Mouse (Mus musculus) naive thymus-derived CD4-positive, alpha-beta T cell, adult 2 months (primary cell): ENCODE measurements around the gene Matn1.
A peak's percentile ranks its signal among the peaks of the same experiment; 100 is the strongest.

Experiments
- DNase-seq: peaks from one replicate; pipeline ENCODE4 v3.0.0-alpha.2; 2011; ENCODE audit warnings: low read depth

Gene Matn1

GRCm38 (mm10) chr4:130917564-130917963, 26.6 kb upstream of the Matn1 start:
- DNase-seq = no peak

GRCm38 (mm10) chr4:130918805-130919749, 25.1 kb upstream of the Matn1 start:
- no peak for DNase-seq

- DNase-seq = peak; percentile 30
Measured at GRCm38 (mm10) chr4:130919750-130920356, 24.3 kb upstream of the Matn1 start.

DNA sequence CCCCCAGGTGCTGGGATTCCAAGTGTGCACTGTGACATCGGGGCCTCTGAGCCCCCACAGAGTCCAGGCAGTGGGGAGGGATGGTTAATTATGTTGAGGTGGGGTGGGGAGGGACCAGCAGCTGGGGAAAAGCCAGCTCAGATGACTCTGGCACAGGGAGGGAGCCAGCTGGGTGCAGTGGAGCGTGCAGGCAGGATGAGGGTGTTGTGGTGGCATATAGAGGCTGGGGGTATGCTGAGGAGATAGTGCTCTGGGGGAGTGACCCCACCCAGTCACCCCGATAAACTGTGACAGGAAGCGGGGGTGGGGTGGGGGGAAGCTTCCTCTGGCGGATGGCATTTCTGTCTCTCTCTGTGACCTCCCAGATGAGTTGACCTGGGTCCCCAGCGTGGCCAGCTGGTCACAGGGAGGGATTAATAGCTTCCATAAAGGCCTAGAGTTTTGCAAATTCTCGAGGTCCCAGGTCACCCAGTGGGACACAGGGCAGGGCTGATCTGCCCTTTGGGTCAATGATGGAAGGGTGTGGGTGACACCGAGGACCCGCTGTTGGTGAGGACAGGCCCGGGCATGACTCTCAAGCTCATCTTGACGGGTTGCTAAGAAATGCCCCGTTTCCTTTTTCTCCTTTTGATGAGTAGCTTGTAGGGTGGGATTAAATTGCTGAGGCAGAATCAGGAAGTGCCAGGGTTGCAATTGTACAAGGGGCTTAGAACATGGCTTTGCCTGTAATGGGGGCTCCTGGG, 23.1 kb upstream of the Matn1 start:
- peak; percentile 70 for DNase-seq

GRCm38 (mm10) chr4:130921986-130922385, 22.2 kb upstream of the Matn1 start:
- DNase-seq = peak; percentile 72

DNA sequence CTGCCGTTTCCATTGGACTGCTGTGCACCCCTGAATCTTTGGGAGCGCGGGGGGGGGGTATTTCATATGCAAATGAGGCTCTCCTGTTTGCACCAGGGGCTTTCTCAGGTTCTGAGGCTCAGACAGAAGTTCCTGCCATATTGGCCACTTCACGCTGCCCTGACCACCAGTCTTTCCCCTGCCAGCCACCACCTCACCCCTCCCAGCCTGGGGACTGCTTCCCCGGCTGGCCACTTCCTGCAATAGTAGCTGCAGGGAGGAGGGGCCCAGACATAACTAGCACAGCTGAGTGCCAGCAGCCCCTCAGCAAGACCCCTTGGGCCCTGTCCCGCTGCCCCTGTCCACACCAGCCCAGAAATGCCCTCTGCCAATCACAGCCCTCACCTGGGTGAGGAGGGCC, 17.9 kb upstream of the Matn1 start:
- DNase-seq = no peak

GRCm38 (mm10) chr4:130927821-130928220, 16.4 kb upstream of the Matn1 start:
- DNase-seq = no peak

DNA sequence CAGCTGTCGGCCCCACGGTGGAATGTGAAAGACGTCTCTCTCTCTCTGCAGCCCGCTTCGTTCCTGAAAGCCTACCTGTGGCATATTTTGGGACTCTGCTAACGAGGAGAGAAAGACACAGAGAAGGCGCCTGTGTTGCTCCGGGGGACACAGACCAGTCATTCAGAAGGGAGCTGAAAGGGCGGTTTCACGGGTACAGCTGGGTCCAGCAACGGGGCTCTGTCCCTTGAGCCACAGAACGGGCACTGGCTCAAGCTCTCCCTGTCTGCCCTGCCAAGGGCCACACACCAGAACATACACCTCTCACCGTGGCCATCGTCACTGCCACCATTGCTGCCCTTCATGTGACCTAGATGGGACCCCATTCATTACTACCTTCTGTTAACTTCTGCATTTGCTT, 1.5 kb upstream of the Matn1 start:
- DNase-seq = no peak

DNA sequence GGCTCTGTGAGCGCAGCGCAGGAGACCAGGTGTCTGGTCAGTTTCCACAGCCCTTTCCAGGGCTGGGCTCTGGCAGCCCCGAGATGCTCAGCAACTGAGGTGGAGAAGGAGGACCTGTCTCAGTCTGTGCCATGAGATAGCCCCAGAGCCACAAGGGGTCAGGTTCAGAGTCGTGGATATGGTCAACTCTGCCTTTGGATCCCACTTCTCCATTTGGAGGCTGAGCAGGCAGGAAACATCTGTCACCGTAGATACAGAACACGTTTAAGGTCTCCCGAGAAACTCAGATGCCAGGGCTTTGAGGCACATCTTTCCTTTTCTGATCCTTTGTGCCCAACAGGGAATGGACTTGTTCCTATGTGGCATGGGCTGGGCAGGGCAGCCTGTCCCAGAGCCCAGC, 594 bp downstream of the Matn1 start:
- DNase-seq = no peak

- DNase-seq = peak; percentile 69
Measured at GRCm38 (mm10) chr4:130947094-130947647, 3.0 kb downstream of the Matn1 start.

DNA sequence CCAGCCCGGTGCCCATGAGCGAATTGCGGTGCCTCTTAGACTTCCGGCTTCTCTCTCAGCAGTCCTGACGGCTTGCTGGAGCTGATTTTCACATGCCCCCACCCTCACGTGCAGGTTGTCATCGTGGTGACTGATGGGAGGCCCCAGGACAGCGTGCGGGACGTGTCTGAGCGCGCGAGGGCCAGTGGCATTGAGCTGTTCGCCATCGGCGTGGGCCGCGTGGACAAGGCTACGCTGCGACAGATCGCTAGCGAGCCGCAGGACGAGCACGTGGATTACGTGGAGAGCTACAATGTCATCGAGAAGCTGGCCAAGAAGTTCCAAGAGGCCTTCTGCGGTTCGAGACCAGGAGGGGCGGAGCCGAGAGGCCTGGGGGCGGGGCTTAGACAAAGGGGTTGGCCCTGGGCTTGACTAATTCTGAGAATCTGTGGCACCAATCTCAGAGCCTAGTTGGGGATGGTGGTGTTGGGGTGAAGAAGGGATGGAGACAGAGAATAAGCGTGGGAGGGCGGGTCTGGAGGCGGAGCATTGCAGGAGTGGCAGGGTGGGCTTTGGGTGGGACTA, 5.7 kb downstream of the Matn1 start:
- DNase-seq = no peak

DNA sequence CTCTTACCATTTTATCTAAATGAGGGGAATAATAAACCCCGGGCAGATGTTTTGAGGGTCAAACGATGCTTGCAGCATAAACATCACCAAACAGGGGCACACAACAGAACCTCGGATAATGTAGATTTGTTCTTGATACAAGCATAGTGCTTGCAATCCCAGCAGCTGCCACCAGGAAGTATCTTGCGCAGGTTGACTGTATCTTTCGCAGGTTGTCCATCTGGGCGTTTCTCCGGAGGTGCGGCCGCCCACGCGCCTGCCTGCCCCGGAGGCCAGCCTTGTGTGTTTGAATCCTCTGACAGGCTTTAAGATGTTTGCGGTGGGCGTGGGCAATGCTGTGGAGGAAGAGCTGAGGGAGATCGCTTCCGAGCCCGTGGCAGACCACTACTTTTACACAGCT, 8.3 kb downstream of the Matn1 start:
- peak; percentile 75 for DNase-seq

DNA sequence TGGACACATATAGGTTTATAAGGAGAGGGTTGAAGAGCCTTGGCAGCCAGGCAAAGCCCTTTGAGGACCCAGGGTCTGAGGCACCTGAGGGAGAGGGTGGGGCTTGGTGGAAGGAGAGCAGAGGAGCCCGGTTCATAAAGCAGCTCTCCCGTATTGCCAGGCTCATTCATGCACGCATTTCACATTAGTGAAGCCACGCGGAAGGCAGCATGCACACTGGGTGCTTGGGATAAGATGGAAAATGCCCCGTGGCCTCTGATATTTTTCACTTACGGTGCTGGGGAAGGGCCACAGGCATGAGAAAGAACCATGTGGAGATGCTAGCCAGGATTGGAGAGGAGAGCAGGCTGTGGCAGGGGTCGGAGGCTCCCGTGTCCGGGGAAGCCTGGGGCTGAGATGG, 13.0 kb downstream of the Matn1 start:
- no peak for DNase-seq

GRCm38 (mm10) chr4:130958812-130959211, 14.6 kb downstream of the Matn1 start:
- DNase-seq = no peak

- DNase-seq = no peak
Measured at GRCm38 (mm10) chr4:130959678-130960077, 15.5 kb downstream of the Matn1 start.

DNA sequence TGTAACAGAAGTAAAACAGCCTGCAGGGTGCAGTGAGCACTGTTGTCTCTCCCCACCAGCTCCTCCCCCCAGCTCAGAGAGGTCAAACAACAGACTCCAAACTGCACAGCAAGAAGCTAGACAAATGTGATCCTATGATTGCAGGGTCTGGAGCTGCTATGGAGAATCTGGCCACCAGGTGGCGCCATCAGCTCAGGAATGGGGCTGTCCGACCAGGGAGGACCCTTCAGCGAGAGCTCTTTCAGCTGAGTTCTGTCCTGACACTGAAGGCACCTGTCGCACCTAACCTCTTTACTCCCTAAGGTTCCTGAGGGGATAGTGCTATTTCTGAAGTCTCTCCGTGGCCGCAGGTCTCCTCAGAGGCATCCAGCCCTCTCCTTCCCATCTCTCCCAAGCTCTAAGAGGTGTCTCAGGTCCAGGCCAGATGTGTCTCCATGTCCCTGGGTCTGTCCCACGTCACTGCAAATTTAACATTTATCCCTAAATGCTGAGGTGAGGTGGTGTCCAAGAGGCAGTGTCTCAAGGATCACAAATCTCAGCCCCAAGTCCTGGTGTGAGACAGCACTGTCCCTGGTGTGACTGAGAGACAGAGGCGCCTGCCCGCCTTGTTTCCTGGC, 16.0 kb downstream of the Matn1 start:
- DNase-seq = peak; percentile 85

GRCm38 (mm10) chr4:130971278-130971677, 27.1 kb downstream of the Matn1 start:
- no peak for DNase-seq

DNA sequence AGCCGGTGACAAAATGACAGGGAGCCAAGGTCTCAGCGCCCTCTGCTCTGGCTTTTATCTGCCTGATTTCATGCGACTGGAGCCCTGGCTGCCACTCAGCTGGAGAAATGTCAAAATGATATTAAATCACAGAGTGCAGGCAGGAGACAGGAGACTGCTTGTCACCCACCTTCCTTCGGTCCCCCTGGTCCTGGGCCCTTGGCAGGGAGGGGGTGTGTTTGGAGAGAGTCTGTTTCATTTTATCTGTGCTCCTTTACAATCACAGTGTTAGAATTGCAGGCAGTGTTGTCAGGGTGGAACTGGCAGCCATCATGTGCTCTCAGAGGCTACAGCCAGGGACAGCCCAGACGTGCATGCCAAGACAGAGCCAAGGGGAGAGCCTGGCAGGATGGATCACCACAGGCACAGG, 28.2 kb downstream of the Matn1 start:
- no peak for DNase-seq

- no peak for DNase-seq
Measured at GRCm38 (mm10) chr4:130973332-130974263, 29.4 kb downstream of the Matn1 start.

GRCm38 (mm10) chr4:130978981-130979380, 34.8 kb downstream of the Matn1 start:
- DNase-seq = no peak
